Mouse (Mus musculus) heart, postnatal 0 days (tissue): Measurements from ENCODE around the gene Zcchc17.

ENCODE experiments used
- CTCF ChIP-seq: IDR thresholded peaks from 2 replicates; pipeline ENCODE4 v1.5.1; 2016; ENCODE audit warnings: antibody characterized with exemption, control low read depth, low read depth
- EP300 ChIP-seq: IDR thresholded peaks from 2 replicates; pipeline ENCODE4 v1.6.1; 2016; ENCODE audit warnings: antibody characterized with exemption, low read depth

DNA sequence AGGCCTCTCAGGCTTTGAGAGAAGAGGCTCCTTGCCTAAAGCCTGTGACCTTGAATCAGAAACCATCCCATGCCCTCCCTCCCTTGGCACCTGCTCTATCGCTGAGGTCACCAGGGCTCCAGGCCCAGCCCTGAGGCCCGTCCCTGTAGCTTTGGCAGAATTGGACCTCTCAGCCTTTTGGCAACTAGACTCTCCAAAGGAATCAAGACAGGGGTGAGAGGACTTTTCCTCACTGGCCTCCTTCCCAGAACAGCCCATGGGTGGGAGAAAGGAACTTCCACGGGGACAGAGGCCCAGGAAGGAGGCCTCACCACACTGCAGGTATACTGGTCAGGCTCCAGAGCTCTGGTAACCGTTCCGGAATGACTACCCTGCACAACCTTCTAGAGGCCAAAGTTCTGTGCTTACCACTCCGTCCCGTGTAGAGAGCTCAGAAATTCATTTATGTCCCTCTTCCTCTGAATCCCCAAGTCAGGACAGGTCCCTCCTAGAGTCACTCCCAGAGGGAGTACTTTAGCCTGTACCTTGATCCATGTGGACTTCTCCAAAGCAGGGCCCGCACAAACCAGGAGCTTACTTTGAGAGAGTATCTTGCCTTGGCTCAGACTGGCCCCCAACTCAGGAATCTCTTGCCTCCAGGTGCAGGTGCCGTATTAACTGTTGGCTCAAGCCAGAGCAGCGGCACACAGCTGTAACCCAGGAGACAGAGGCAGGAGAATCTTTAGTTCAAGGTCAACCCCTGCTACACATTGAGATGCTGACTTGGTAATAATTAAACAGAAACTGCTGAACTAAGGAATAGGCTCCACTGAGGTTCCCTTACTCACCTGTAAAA, 52.7 kb downstream of the Zcchc17 start:
- no peak for TF ChIP-seq CTCF
- TF ChIP-seq EP300 = no peak; the same call in 1 of the 2 replicates
